Mouse (Mus musculus) kidney, postnatal 0 days (tissue): ENCODE measurements around the gene Mical3. TPM values are rescaled to one million over a fixed set of nuclear protein-coding genes. Genes with fewer than 3 reads are reported as not detected.
A peak's percentile ranks its signal among the peaks of the same experiment; 100 is the strongest.

Experiments
- ATAC-seq: fragments of 200-750 bp; cut with Nextera tagmentation; replicated peaks from 2 replicates; pipeline ENCODE4 v1.8.0; 2017; ENCODE audit warnings: low read depth, moderate number of reproducible peaks, moderate TSS enrichment, moderate library complexity; ENCODE audit not compliant: low FRiP score
- DNase-seq: peaks from one replicate; pipeline ENCODE4 v3.0.0-alpha.2; 2016; ENCODE audit warnings: low spot score
- H3K27ac ChIP-seq: fragments of 300-500 bp; sonication (generic); 2 replicates; pipeline ENCODE4 v1.5.1; 2014; ENCODE audit warnings: mild to moderate bottlenecking
- H3K27me3 ChIP-seq: fragments of 300-500 bp; sonication (generic); 2 replicates; pipeline ENCODE4 v1.6.1; 2014; ENCODE audit warnings: low read length, mixed read lengths; ENCODE audit not compliant: insufficient read depth
- H3K36me3 ChIP-seq: fragments of 300-500 bp; sonication (generic); 2 replicates; pipeline ENCODE4 v1.6.1; 2014; ENCODE audit warnings: low read length, mixed read lengths; ENCODE audit not compliant: insufficient read depth
- H3K4me1 ChIP-seq: fragments of 300-500 bp; sonication (generic); replicated peaks from 2 replicates; pipeline ENCODE4 v1.6.1; 2014; ENCODE audit warnings: antibody characterized with exemption, low read length, mixed read lengths; ENCODE audit not compliant: insufficient read depth
- H3K4me2 ChIP-seq: fragments of 300-500 bp; sonication (generic); 2 replicates; pipeline ENCODE4 v1.6.1; 2014; ENCODE audit warnings: mild to moderate bottlenecking, low read length, moderate library complexity, mixed read lengths
- H3K4me3 ChIP-seq: fragments of 300-500 bp; sonication (generic); replicated peaks from 2 replicates; pipeline ENCODE4 v1.5.1; 2014; ENCODE audit warnings: low read depth, low read length
- H3K9ac ChIP-seq: fragments of 300-500 bp; sonication (generic); 2 replicates; pipeline ENCODE4 v1.6.1; 2014; ENCODE audit warnings: low read depth, low read length
- H3K9me3 ChIP-seq: fragments of 300-500 bp; sonication (generic); replicated peaks from 2 replicates; pipeline ENCODE4 v1.6.1; 2016; ENCODE audit warnings: low read length, inconsistent platforms, mixed read lengths
- CTCF ChIP-seq: IDR thresholded peaks from 2 replicates; pipeline ENCODE4 v1.5.1; 2016; ENCODE audit warnings: antibody characterized with exemption, low read depth, mild to moderate bottlenecking, moderate library complexity
- WGBS: fragments of 180-500 bp; shearing (Covaris S2); extraction: QIAGEN DNeasy Blood & Tissue Kit; methylation state at CpG from one replicate; pipeline ENCODE4 v1.1.7; 2014; 5-methylcytosine and 5-hydroxymethylcytosine counted together
- polyA plus RNA-seq: library from polyadenylated mRNA; unstranded; fragments of >200 nt; fragmentation: Nextera tagmentation; extraction: Ambion mirVana; gene quantifications from 2 replicates; pipeline ENCODE4 v1.2.1, GENCODE M21; 2015

Gene Mical3
- polyA plus RNA-seq, 1 experiment from 2014 or later = 6.0 TPM

DNA sequence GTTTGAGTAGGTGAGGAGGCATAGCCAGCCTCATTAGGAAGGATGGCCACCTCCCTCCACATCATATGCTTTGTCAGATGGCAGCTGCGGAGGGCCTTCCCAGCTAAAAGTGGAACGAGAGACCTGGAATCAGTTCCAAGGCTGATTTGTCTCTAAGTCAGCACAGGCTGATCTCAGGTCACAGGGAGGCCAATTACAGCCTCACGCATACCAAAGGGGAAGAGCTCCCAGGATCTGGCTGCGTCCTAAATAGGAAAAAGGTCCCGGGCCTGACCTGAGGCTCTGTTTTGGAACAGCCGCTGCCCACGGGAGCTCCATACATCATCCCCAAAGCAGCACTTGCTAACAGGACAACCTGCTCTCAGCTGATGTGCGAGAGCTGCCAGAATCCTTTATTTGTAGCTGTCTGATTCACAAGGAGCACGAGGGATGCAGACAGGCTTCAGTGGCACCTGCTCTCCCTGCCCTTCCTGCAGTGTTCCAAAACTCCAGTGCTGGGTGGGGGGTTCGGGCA lies 143.2 kb downstream of the Mical3 start:
- no peak for ATAC-seq
- TF ChIP-seq CTCF = no peak
- 25% methylated on average over 10 of the region's 10 CpGs for WGBS

DNA sequence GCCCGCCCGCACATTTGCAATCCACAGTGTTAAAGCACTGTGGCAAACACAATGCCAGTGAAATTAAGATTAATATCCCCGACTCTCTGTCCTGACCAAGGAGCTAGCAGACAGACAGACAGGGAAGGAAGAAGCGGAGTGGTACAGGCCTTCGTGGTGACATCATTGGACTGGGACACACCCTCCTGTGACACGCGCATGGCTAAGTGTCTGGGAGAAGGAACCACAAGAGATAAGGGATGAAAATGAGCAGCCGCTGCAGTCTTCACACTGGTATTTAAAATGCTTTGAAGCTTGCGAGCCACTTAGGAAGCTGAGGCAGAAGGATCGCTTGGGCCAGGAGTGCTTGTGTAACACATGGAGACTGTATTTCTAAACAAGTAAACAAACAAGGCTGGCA lies 143.6 kb downstream of the Mical3 start:
- Histone ChIP-seq H3K4me1 (no peaks in the 10 kb centered on the region; the same call in 1 of the 2 replicates), H3K27ac (no peak overlapping the region), H3K36me3 (no peaks in the 10 kb centered on the region), H3K27me3 (no peaks in the 10 kb centered on the region), H3K9me3 (no peaks in the 10 kb centered on the region), H3K4me2 (no peak overlapping the region), H3K4me3 (no peak overlapping the region), H3K9ac (no peak overlapping the region)
- ATAC-seq (no peak), DNase-seq (no peak)
- 84% methylated on average over 10 of the region's 10 CpGs for WGBS
- no peak for TF ChIP-seq CTCF

More for the DNA sequence above, 143.2 kb downstream of the Mical3 start:
- Histone ChIP-seq H3K4me1 (no peaks in the 10 kb centered on the region; the same call in 1 of the 2 replicates), H3K36me3 (no peaks in the 10 kb centered on the region), H3K9ac (no peak overlapping the region), H3K9me3 (no peaks in the 10 kb centered on the region), H3K27me3 (no peaks in the 10 kb centered on the region), H3K4me2 (no peak overlapping the region), H3K27ac (no peak overlapping the region), H3K4me3 (no peak overlapping the region)
- no peak for DNase-seq

DNA sequence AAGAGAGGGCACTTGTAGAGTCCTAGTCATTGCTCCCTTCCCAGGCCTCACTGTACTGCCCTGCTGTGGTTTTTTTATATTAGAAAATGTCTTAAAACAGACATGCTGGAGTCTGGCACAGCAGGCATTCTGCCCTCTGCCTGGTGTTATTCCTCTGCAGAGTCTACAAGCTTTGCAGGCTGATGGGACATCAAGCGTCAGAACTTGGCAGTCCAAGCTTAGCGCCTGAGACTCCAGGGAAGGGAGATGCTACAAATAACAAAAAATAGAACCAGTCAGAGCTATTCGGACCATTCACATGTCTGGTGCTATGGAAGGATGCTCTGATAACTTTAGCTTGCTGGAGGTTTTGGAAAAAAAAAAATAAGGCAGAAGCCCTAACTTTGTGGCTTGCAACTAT lies 144.6 kb downstream of the Mical3 start:
- H3K4me3 ChIP-seq = no peak overlapping the region
- H3K27ac ChIP-seq = no peak overlapping the region
- no peaks in the 10 kb centered on the region for H3K27me3 ChIP-seq
- no peaks in the 10 kb centered on the region for H3K9me3 ChIP-seq
- DNase-seq (no peak), ATAC-seq (no peak)
- H3K9ac ChIP-seq = no peak overlapping the region
- no peak overlapping the region for H3K4me2 ChIP-seq
- WGBS = 88% methylated on average over 3 of the region's 3 CpGs
- TF ChIP-seq CTCF = no peak
- H3K4me1 ChIP-seq = no peaks in the 10 kb centered on the region; the same call in 1 of the 2 replicates
- no peaks in the 10 kb centered on the region for H3K36me3 ChIP-seq

DNA sequence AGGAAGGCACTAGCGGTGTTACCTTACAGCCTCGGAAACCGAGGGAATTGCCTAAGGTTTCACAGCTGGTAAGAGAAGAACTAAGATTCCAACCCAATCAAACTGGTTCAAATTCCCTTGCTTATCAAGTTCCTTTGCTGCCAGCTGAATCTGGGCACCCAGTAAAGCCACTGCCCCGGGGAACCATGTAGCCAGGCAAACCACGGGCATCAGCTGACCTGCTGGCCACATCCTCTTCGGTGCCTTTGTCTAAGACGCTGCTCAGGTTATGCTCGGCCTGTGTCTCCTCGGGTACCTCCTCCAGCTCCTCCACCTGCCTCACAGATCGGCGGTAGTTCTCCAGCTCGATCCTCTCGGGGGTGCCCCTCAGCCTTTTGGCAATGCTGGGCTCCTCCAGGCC lies 148.5 kb downstream of the Mical3 start:
- no peak overlapping the region for H3K27ac ChIP-seq
- DNase-seq (no peak), ATAC-seq (no peak)
- no peak overlapping the region for H3K4me2 ChIP-seq
- WGBS = 88% methylated on average over 13 of the region's 13 CpGs
- H3K9me3 ChIP-seq = no peaks in the 10 kb centered on the region
- H3K4me3 ChIP-seq = no peak overlapping the region
- H3K27me3 ChIP-seq = no peaks in the 10 kb centered on the region
- H3K36me3 ChIP-seq = no peaks in the 10 kb centered on the region
- no peak overlapping the region for H3K9ac ChIP-seq
- no peak for TF ChIP-seq CTCF
- peaks cover 14% of the 10 kb centered on the region; the same call in 1 of the 2 replicates for H3K4me1 ChIP-seq

DNA sequence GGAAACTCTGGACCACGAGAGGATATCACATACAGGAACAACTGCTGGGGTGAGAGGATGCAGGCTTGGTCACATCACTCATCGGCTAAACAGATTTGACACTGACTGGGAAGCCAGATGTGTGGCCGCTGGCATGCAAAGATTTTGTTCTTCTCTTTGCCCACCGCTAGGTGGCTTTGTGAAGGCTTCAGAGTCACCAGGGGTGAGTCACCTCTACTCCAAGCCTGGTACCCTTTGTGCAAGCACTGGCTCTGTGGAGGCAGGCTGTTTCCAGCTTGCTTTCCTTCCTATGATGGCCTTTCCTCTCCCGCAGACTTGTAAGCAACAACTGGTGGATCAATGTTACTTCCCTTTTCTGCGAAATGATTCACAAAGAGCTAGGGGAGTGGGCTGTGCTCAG lies 149.3 kb downstream of the Mical3 start:
- H3K4me1 ChIP-seq = peaks cover 14% of the 10 kb centered on the region; the same call in 1 of the 2 replicates
- no peak overlapping the region for H3K4me2 ChIP-seq
- no peak overlapping the region for H3K27ac ChIP-seq
- peak; percentile 52; the same call in 1 of the 2 replicates for TF ChIP-seq CTCF
- 70% methylated on average over 6 of the region's 6 CpGs for WGBS
- ATAC-seq (no peak), DNase-seq (peak; percentile 16)
- H3K36me3 ChIP-seq = no peaks in the 10 kb centered on the region
- no peaks in the 10 kb centered on the region for H3K27me3 ChIP-seq
- H3K9me3 ChIP-seq = no peaks in the 10 kb centered on the region
- H3K4me3 ChIP-seq = no peak overlapping the region
- H3K9ac ChIP-seq = no peak overlapping the region

DNA sequence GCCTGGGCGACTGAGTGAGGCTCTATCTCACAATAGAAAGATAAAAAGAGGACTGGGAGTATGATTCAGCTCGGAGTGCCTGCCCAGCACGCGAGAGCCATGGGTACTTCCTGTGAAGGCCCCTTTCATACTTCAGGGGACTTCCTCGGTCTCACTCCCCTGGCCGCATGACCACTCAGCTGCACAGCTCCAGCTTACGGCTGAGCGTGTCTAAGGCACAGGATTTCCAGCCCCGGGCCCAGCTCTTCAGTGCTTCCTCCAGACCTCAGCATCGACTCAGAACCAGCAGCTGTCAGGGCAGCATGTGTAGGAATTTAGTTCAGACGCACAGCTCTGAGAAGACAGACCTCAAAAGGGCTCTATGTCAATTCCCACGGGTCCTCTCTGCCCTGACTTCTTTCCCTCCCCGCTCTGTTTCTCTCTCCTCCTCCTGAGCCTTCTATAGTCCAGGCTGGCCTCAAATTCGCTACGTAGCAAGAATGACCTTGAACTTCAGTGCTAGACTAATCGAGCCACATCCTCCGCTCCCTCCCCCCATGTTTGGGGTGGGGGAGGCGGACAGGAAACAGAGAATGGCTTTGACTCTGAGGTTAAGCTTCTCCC lies 152.7 kb downstream of the Mical3 start:
- Histone ChIP-seq H3K27me3 (no peaks in the 10 kb centered on the region), H3K4me2 (no peak overlapping the region), H3K4me3 (no peak overlapping the region), H3K9ac (no peak overlapping the region), H3K27ac (peak overlapping the region; percentile 77), H3K36me3 (0 out of 2 replicates have a peak, but pooled peaks cover 4% of the 10 kb centered on the region), H3K9me3 (no peaks in the 10 kb centered on the region), H3K4me1 (peaks cover 14% of the 10 kb centered on the region; the same call in 1 of the 2 replicates)
- ATAC-seq (peak; percentile 70), DNase-seq (peak; percentile 86)
- WGBS = 23% methylated on average over 18 of the region's 18 CpGs
- no peak for TF ChIP-seq CTCF
